Mouse (Mus musculus): ENCODE measurements around the gene Trit1.

GRCm38 (mm10) chr4:122985110-122985509 lies 31.3 kb upstream of the Trit1 start:
- TF ChIP-seq CTCF (IDR thresholded peaks at IDR 0.05; ENCODE audit: low read depth), result peak; percentile 98
- TF ChIP-seq EP300 (optimal IDR thresholded peaks at IDR 0.05), result no peak

Measured in stomach, postnatal 0 days (tissue).